Mouse (Mus musculus) mesoderm, embryonic 11.5 days (tissue): ENCODE data around the gene Glra4.
A peak's percentile ranks its signal among the peaks of the same experiment; 100 is the strongest.
"Not testable (repeated sequence)": the region's sequence is repeated elsewhere in the genome, so short reads cannot be mapped to it uniquely, and the experiment has no call there.

Experiments
- DNase-seq: peaks from one replicate; pipeline ENCODE4 v3.0.0-alpha.2; 2012; ENCODE audit warnings: low read depth, low spot score

The Glra4 gene

DNA sequence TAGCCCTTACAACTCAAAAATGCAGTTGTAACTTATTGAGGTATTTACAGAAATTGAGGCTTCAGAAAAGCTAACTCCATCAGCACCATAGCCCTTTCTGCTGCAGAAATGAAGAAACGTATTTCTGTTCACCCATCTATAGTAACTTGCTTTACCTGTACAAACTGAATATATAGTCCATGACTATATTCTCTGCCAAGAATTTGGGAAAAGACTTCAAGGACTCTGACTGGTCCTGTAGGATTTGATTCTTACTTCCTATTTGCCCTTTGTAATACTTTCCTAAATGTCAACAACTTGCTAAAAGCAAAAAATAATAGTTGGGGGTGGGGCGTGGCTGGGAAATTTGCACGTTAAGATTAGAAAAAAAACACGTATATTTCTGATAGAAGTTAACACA lies 47.9 kb downstream of the Glra4 start:
- no peak for DNase-seq

DNA sequence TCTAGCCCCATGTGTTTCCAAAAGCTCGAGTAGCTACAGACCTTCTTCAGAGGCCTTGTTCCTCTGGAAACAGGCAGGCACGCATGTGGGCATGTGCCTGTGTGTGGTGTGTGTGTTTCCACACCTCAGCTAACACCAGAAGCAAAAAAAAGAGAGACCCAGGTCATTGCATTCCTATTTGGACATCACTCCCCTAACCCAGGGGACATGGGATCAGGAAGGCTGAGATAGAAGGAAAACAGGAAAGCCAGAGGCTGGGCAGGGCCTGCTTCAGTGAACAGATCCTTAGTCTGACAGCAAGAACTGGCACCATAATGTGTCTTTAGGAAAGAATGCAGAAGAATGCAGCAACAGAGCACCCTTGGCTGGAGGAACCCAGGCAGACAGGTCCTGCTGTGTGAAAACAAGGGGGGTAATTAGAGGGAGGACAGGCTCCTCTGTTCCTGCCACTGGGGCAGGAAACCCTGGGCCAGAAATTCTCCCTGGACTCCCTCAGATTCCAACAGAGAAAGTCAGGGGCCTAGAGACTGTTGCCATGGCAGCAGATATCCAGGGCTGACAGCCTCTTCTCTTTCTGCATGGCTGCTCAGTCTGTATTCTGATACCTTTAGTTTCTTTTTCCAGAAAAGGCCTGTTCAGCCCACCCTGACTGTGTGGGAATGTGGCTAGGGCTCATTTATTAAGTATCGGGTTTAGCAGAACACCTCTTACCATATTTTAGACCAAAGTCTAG lies 65.0 kb downstream of the Glra4 start:
- DNase-seq, result not testable (repeated sequence)

DNA sequence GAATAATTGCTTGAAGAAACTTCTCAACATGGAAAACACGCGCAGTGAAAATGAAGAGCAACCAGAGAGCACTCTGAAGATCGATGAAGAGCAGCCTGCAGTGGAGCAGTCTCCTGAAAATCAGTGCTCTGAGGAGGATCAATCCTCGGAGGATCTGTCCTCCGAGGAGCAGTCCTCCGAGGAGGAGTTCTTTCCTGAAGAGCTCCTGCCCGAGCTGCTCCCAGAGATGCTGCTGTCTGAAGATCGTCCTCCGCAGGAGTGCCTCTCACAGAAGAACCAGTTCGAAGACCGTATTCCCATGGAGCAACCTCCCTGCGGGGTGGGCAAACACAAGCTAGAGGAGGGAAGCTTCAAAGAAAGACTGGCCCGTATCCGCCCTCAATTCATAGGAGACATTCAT lies 71.2 kb downstream of the Glra4 start:
- DNase-seq, result peak; percentile 6

DNA sequence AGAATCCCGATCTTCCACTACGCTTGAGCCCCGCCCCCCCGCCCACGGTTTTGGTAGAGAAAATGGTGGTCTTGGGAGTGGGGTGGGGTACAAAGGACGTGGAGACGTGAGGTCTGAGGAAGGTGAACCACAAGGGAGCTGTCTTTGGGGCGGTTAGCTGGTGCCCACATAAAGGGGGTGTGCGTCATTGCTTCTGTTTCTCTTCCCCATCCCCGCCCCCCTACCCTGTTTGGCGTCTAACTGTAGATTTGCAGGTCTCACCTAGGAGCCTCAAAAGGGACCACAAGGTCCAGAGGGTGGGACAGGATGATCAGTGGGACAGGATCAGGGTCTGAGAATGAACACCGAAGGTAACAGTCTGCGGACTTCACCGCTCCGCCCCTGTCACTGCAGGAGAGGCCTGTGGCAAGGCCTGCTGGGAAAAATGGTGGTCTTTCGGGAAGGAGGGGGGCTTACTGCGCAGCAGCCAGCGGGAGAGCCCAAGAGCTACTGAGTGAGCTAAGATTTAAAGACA lies 71.7 kb downstream of the Glra4 start:
- peak; percentile 54 for DNase-seq
